Mouse (Mus musculus): ENCODE measurements around the gene 4921536K21Rik.

GRCm38 (mm10) chr11:3914109-3914840 is 19.4 kb upstream of the 4921536K21Rik start, which contains the start of gene Slc35e4:
- TF ChIP-seq CTCF (IDR thresholded peaks at IDR 0.05; ENCODE audit: low read depth, low read length) = peak; percentile 95
- no peak for TF ChIP-seq POLR2A (IDR thresholded peaks at IDR 0.05; ENCODE audit: borderline replicate concordance, low read depth, low read length)
